Mouse (Mus musculus) telencephalon, adult 2 months (tissue): ENCODE results near the gene Tmem131.

Experiments used
- DNase-seq: peaks from one replicate; pipeline ENCODE4 v3.0.0-alpha.2; 2011; ENCODE audit warnings: low read depth, low spot score

Gene Tmem131

DNA sequence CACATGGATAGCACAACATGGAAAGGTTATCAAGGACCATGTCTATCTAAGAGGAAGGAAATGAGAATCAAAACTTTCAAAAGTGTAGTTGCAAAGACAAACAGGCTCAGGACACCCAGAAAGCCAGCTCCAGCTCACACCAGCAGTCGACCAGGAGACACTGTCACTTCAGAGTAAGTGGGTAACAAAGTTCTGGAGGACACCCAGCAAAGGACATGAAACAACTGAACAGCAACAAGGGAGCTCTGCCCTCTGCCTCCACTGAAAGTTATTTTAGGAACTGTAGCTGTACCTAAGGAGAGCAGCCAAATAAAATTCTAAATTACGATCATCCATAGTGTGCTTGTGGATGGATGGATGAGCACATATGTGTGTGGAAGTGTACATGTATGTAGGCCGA, 56.3 kb downstream of the Tmem131 start:
- no peak for DNase-seq

DNA sequence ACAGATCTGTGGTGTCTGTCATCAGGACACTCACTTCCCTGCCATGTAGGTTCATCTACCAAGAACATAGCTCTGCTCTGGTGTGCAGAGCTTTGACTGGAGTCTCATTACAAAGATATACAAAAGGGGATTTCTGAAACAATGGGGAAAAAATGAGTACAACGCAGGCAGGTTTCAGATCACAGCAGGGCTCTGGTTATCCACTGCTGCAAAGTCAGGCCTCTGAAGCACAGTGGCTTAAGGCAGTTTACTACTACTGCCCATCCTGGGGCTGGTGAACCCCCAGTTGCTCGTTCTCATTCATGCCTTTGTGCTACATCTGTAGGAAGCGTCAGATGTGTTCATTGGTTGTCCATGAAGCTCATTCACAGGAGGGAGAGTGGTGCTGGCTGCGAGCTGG, 57.0 kb downstream of the Tmem131 start:
- DNase-seq = no peak

DNA sequence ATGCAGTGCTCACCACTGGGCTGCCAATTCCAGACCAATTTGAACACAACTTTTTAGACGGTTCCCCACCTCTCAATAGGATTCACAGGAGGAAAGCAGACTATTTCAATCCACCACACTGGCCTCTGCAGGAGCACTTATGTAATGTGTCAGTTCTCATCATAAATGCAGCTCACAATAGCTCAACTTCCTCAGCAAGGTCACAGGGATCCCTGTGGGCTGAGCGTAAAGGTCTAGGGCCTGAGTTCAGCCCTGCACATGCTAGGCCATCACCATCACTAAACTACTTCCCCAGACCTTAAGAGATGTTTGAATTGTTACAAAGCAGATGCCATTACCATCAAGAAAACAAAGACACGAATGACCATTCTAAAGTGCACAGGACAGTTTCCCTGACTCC, 58.9 kb downstream of the Tmem131 start:
- no peak for DNase-seq

DNA sequence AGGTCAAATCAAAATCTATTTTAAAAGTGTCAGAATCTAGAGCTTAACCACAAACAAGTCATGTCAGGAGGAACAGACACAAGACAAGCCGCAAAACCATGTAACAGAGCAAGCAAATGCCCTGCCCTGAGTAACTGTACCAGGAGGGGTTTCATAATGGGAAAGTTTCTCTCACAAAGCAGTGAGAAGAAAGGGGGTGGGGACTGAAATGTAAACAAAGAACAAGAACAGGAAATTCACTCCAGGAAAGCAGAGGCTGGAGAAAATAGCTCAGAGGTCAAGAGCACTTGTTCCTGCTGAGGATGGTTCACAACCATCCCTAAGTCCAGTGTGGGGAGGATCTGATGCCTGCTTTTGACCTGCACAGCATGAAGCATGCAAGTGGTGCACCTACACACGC, 59.7 kb downstream of the Tmem131 start:
- DNase-seq = no peak

DNA sequence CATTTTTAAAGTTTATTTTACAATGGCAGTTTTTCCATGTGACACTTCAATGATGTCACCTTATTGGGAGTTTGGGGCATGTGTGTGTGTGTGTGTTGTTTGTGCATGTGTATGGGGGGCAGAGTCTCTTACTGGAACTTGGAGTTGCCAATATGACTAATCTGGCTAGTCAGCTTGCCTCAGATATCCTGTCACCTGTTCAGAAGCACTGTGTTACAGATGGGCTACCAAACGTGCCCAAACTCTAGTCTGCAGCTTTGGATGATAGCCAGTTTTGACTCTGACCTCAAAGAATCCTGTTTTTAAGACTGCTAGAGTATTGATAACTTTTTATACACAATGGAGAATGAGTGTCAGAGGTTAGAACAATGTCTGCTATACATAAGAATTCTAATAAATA, 64.3 kb downstream of the Tmem131 start:
- DNase-seq = no peak

DNA sequence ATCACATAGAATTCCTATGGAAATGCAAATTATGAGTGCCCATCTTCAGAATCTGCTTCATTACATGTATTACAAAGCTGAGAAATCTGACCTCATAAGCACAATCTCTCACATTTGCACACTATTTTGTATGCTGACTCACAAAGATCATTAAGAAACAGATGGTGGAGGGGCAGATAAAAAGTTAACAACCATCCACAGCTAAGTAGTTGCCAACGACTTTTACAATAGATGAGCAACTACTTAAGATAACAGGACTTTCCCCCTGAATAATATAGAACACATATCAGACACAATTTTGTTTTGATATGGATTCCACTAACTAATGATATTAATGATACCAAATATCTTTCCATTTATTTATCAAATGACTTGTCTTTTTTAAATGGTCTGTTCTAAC, 66.3 kb downstream of the Tmem131 start:
- no peak for DNase-seq

DNA sequence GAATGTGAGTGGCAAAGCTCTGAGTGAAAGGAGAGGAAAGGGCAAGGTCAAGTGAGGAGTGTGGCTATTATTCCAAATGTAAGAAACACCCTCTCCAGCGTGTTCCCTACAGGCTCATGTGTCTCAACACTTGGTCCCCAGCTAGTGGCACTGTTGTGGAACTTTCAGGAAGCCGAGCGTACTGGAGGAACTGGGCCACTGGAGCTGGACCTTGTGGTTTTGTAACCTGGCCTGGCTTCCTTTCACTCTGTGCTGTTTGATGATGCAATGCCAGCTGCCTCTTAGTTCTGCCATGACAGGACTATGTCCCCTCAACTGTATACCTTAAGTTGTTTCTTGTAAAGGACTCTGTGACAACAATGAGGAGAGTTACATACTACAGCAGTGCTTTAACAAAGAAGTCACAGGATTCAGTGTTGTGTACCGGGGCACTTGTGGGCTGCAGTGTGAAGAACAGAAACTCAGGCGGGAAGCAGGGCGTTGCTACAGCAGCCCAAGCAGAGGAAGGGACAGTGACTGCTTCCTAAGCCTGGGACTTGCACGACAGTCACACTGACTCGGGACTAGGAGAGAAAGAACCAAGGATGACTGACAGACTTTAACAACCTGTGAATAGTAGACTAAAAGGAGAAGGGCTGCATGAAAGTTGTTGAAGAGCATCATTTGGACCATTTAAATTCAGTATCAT, 68.4 kb downstream of the Tmem131 start:
- DNase-seq = no peak

DNA sequence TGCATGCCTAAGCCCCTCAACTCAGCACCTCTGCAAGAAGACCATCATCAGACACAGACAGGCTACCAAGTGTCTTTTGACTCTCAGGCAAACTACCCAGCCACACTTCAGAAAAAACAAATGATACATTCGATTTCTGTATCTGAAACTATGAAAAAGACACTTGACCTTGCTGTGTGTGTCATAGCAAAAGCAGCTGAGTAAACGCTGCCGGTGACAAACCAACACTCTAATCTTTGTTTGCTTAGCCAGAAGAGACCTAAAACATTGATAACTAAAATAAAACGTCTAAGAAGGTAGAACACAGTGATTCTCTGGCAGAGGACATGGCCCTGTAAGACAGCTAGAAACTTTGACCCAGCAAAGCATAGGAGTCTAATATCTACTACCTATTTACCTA, 72.2 kb downstream of the Tmem131 start:
- no peak for DNase-seq

DNA sequence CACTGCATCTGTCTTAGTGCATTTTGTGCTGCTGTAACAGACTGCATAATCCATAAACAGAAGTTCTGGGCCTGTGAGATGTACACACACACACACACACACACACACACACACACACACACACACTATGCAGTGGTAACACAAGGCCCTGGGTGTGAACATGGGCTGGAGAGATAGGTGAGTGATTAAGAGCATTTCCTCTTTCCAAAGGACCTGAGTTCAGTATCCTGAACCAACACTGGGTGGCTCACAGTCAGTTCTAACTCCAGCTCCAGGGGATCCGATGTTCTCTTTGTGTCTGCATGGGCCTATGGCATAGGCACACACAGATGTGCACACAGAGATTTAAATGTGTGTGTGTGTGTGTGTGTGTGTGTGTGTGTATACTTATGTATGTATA, 72.9 kb downstream of the Tmem131 start:
- no peak for DNase-seq

DNA sequence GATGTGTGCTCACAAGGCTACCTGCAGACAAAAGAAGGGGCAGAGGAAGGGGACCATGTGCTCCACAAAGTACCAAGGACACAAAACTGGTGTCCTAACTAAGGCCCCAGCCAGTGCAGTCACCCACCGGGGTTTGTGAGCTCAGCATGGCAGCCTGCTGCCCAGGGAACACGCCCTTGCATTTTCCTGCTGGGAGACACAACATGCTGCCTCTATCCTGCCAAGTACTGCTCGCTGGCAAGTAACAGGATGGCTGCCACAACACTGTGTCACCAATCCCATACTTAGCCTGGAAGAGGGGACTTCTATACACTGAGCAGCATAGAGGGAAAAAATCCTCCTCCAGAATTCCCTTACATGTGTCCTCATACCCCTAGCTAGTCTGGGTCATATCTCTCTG, 78.7 kb downstream of the Tmem131 start:
- peak; percentile 59 for DNase-seq

DNA sequence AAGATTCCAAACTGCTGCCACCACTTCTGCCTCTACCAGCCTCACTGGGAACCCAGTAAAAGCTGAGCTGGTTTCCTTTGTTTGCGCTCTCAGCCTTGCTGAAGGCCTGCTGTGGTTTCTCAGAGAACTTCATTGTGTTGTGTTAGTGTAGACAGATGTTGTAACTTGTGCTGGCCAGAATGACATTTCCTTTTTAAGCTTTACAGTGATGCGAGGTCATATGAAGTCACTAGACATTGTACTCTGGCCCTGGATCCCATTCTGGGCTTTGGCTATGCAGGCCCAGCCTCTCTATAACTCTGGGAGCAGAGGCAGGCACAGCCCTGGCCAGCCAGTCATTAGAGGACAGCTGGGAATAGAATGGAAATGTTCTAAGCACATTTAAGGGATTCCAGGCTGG, 81.7 kb downstream of the Tmem131 start:
- no peak for DNase-seq

DNA sequence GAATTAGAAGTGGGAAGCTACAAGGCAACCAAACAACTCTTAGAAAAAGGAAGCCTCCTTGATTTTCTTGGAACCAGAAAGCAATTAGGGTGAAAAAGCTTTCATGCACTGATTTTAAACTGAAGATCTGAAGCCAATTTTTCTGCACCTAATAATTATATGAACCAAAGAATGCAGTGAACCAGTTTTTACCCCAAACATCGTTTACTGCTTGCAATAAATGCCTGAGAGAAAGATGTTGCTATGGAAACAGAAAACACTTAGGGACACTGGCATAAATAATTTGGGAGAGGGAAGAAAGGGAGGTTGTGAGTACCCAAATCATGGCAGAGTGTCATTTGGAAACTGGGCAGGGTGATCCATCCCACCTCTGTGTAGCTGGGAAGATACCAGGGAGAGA, 82.6 kb downstream of the Tmem131 start:
- no peak for DNase-seq

DNA sequence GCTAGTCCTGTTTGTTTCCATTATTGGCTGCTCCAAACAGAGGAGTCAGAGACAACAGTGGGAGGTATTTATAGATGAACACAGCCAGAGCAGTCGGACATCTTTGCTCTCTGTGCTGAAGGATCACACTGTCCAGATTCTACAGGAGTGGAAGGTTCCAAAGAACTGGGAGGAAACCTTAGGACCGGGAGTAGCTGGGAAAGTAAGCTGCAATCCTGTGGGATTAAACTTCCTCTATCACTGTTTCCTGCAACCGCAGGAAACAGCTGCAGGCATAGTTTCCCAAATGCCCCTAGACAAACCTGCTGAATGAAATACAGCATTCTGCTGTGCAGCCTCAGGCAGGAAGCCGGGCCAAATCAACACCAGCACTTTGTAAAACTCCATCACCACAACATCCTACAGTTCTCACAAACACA, 83.0 kb downstream of the Tmem131 start:
- no peak for DNase-seq

DNA sequence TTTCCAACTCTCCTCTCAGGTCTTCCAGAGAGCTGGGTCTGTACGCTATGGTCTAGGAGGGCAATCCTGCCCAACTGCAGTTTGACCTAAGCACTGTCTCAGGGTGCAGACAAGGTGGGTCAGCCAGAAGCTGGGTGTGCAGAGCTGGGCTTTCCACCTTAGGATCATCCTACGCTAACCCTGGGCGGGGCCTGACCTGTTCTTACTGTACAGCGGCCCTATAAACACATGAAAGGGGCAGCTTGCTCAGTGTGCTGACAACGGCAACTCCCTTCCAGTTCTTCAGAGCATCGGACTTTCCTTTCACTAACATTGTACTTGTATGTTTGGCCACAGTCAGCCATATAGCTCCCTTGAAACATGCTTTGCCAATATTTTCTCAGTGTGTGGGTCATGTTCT, 86.4 kb downstream of the Tmem131 start:
- no peak for DNase-seq

DNA sequence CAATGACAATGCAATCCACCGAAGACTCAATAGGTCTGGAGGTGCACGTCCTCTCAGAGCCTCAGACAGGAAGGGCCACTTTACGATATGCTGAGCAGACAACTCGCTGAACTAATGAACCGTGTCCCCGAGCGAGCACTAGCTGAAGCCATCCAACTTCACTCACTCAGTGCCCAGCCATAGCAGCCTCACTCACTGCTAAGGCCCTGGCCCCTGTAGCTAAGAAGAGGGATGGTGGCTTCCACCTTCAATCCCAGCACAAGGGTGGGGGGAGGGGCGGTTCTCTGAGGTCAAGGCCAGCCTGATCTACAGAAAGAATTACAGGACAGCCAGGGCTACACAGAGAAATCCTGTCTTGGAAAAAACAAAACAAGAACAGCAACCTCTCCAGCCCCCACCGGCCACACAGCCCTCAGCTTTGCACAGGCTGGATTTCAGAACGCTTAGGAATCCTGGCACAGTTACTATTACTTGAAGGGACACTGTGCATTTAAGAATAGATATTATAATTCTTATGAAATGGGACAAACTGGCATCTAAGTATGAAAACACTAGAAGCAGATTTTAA, 89.2 kb downstream of the Tmem131 start:
- no peak for DNase-seq

DNA sequence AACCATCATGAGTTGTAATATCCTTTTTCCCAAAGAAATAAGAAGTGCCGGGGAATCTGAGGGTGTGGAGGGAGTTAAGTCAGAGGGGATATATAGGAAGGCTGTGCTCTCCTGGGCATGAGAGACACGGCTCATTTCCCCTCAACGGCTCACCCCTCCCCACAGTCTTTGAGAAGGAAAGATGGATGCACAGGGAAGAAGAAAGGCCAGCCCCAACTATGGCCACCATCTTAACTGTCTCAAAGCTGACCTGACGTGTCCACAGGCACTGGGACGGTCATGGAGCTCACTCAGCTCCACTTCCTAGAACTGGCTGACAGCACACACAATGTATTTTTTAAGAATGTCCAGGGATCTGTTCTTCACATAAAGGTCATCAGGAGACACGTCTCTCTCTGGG, 91.4 kb downstream of the Tmem131 start:
- DNase-seq = no peak

DNA sequence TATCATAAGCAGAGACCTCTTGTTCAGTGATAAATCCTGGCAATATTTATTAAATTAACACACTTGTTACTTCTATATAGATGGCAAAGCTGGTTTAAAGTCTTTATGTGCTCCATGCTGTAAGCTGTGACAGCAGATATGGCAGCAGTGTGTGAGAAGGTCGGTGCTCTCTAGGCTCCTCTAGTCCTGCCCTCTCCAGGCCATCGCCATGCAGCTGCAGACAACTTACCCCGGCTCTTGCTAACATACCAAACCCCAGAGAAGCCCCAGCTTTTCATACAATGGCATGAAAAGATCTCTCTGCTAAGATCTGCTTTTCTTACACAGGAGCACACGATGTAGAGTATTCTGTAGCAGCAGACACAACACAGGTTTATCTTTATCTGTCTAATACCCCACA, 92.1 kb downstream of the Tmem131 start:
- DNase-seq = no peak

DNA sequence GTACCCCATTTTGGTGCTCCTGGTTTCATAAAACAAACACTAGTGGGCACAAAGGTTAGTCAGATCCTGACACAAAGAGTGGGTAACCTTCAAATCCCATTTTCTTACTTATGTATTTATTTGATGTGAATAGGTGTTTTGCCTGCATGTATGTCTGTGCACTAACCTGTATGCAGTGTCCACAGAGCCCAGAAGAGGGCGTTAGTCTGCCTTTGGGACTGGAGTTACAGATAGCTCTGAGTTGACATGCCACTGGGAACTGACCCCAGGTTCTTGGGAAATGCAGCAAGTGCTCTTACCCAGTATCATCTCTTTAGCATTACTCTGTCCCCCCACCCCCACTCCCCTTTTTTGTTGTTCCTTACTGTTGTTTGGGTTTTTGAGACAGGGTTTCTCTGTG, 95.4 kb downstream of the Tmem131 start:
- no peak for DNase-seq

DNA sequence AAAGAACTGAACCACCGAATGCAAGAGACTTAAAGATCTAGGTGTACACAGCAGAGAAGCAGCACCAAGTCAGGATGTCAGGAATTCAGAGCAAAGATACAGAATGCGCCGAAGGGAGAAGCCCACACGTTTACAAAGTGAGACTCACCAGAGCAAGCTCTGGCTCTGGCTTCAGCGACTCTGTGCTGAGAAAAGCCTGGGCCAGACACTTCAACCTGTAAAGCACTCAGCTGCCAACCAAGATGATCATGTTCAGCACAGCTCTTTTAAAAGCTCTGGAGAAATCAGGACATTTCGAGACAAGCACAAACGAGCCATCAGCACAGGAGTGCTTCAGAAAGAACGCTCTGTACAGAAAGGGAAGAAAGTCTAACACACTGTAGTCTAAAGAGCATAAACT, 96.2 kb downstream of the Tmem131 start:
- DNase-seq = peak; percentile 21

DNA sequence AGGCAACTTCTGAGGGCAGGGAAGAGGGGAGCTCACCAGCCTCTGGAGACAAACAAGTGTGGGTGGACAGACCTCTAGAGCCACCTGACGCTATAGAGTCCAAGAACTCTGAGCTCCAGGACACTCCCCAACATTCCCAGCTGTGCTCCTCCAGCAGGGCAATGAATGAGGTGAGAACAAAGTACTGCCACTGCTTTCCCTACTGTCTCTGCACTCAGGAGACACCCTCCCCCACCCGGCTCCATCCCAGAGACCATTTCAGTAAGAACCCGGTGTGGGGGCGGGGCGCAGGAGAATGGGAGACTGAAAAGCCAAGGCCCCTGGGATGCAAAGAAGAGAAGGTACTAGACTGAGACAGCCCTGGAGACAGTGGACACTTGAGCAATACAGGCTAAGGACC, 98.4 kb downstream of the Tmem131 start:
- DNase-seq = no peak

DNA sequence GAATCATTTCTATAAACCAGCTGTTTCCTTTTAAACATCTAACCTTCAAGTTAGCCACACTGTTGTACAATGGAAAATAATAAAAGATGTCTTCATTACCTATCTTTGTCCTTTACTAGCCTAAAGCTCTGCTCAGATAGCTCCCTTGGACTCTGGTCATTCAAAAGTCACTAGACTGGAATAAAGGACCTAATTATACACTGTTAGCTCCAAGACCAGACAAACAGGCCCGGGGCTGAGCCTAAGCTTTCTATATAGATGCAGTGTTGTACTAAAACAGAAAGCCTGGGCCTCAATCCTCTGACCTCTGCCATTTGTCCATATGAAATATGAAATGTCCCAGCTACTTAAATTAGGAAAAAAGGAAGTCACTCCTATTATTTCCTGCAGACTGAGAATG, 101.7 kb downstream of the Tmem131 start:
- no peak for DNase-seq

DNA sequence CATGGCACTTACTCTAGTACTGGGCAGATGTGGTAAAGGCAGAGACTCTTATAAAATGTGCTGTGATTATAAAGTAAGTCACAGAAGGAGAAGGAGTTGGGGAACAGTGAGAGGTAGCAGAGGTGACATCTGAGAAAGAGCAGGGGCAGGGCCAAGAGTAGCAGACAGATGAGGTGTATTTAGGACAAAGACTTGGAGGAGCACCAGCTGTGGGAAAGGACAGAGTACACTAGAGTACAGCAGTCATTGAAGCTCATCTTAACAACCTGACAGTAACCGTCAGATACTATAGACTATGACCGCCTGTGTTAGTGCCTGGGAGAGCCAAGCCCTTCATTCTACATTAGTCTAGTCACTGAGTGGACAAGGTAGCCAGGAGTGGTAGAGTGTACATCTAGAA, 102.5 kb downstream of the Tmem131 start:
- DNase-seq = no peak

DNA sequence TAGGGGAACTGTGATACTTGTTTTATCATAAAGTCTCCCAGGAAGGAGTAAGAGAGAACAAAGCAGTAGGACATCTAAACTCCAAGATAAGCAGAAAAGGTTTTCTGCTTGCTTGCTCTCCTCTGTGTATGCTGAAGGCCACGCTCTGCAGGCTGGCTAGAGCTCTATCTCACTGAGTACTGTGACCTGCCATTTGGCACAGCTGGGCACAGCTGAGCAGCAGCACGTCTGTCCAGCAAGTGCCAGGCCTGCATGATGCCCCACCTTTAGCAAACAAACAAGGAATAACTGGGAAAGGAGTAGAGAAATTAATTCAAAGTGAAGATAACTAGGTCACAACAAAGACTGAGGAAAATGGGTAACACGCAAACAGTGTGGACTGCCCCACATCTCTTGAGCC, 103.6 kb downstream of the Tmem131 start:
- DNase-seq = no peak
